Mouse (Mus musculus) limb, embryonic 13.5 days (tissue): ENCODE measurements around the gene Glo1. TPM values are rescaled to one million over a fixed set of nuclear protein-coding genes. Genes with fewer than 3 reads are reported as not detected.

Source experiments
- ATAC-seq: fragments of 200-750 bp; cut with Nextera tagmentation; 2 replicates; pipeline ENCODE4 v1.8.0; 2017; ENCODE audit warnings: low read depth, moderate number of reproducible peaks, moderate TSS enrichment; ENCODE audit not compliant: low FRiP score
- H3K27ac ChIP-seq: fragments of 300-500 bp; sonication (generic); 2 replicates; pipeline ENCODE4 v1.5.1; 2015; ENCODE audit warnings: inconsistent platforms, mild to moderate bottlenecking, moderate library complexity
- H3K27me3 ChIP-seq: fragments of 300-500 bp; sonication (generic); 2 replicates; pipeline ENCODE4 v1.6.1; 2015; ENCODE audit warnings: mild to moderate bottlenecking, inconsistent platforms
- H3K36me3 ChIP-seq: fragments of 300-500 bp; sonication (generic); 2 replicates; pipeline ENCODE4 v1.6.1; 2015; ENCODE audit warnings: inconsistent platforms, mild to moderate bottlenecking, moderate library complexity
- H3K4me1 ChIP-seq: fragments of 300-500 bp; sonication (generic); 2 replicates; pipeline ENCODE4 v1.6.1; 2015; ENCODE audit warnings: inconsistent platforms
- H3K4me2 ChIP-seq: fragments of 300-500 bp; sonication (generic); replicated peaks from 2 replicates; pipeline ENCODE4 v1.6.1; 2015; ENCODE audit warnings: inconsistent platforms, mild to moderate bottlenecking, moderate library complexity
- H3K4me3 ChIP-seq: fragments of 300-500 bp; sonication (generic); 2 replicates; pipeline ENCODE4 v1.5.1; 2015; ENCODE audit warnings: moderate library complexity, mild to moderate bottlenecking, inconsistent platforms
- H3K9ac ChIP-seq: fragments of 300-500 bp; sonication (generic); 2 replicates; pipeline ENCODE4 v1.6.1; 2015; ENCODE audit warnings: mild to moderate bottlenecking, inconsistent platforms
- H3K9me3 ChIP-seq: fragments of 300-500 bp; sonication (generic); 2 replicates; pipeline ENCODE4 v1.6.1; 2016; ENCODE audit warnings: inconsistent platforms
- WGBS: fragments of 180-500 bp; shearing (Covaris S2); methylation state at CpG from one replicate; pipeline ENCODE4 v1.1.7; 2015; 5-methylcytosine and 5-hydroxymethylcytosine counted together
- polyA plus RNA-seq: library from polyadenylated mRNA; unstranded; fragments of >200 nt; fragmentation: Nextera tagmentation; extraction: Ambion mirVana; gene quantifications from 2 replicates; pipeline ENCODE4 v1.2.1, GENCODE M21; 2015

Gene Glo1
- polyA plus RNA-seq, 1 experiment from 2014 or later, result 211 TPM

DNA sequence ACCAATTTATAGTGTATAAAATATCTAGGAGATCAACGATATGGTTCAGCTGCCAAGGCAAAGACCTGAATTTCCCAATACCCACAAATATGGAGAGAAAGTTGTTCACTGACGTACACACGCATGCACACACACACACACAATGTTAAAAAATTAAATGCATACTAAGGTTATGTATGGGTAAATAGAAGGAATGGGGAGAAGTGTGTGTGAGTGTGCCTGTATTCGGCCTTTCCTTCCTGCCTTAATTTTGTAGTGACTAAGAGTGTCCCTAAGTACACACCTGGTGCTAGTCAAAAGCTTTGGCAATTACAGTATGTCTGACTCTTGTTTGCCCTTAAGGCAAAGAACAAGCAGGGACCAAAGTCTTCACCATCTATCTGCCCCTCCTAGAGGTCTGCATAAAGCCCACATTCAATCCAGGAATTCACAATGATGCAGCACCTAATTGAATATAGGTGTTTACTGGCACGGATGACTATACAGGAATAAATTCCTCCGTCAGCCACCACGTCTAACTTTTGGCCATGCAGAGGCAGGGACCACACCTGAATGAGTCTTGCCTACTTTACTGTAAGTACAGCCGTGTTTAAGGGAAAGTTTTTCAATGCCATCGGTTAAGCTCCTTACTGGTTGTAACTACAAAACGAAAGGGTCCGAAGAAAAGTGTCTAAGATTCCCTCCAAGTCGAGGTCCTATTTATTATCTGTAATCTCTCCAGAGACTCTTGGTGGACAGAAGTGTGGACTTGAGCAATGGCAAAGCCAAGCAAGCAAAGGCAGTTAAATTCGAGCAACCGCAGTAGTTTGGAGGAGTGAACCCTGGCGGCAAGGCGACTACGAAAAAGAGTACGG, 15.2 kb downstream of the Glo1 start:
- Histone ChIP-seq H3K27me3 (no peaks in the 10 kb centered on the region), H3K27ac (peak overlapping the region; percentile 75), H3K9me3 (no peaks in the 10 kb centered on the region), H3K4me1 (peaks cover 43% of the 10 kb centered on the region), H3K36me3 (peaks cover 7% of the 10 kb centered on the region; the same call in 1 of the 2 replicates), H3K4me2 (peak overlapping the region; percentile 70), H3K4me3 (peak overlapping the region; percentile 73), H3K9ac (peak overlapping the region; percentile 86)
- no peak for ATAC-seq
- 23% methylated on average over 18 of the region's 18 CpGs for WGBS

DNA sequence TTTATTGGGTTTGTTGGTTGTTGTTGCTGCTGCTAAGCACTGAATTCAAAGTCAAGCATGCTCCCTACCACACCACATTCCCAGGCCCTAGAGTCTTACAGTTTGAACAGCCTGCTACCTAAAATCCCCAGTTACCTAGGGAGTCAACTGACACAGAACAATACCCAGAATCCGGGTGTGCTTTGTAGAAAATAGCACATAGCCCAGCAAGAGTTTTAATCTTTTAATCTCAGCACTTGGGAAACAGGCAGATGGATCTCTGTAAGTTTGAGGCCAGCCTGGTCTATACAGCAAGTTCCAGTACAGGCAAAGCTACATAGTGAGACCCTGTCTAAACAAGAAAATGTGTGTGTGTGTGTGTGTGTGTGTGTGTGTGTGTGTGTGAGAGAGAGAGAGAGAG, 15.9 kb downstream of the Glo1 start:
- Histone ChIP-seq H3K9ac (no peak overlapping the region), H3K4me2 (0 out of 2 replicates have a peak overlapping the region, but pooled peaks have one; percentile 14), H3K36me3 (peaks cover 7% of the 10 kb centered on the region; the same call in 1 of the 2 replicates), H3K4me3 (no peak overlapping the region), H3K27ac (no peak overlapping the region), H3K27me3 (no peaks in the 10 kb centered on the region), H3K9me3 (no peaks in the 10 kb centered on the region), H3K4me1 (peaks cover 49% of the 10 kb centered on the region)
- WGBS, result 82% methylated on average over 1 of the region's 1 CpGs
- no peak for ATAC-seq

DNA sequence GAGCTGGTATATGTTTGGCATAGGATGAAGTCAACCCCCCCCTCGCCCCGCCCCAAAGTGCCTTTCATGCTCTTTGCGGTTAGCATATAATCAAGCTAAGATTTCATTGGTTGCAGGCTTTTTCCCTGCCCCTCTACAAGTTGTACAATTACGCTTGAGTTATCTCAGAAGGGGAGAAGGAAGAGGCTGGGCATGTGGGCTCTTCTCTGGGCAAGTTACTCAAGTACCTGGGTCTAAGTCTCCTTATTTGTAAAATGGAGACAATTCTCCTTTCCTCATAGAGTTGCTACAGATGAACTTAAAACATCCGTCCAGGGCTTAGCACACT, 16.7 kb downstream of the Glo1 start:
- H3K4me1 ChIP-seq, result peaks cover 49% of the 10 kb centered on the region
- 98% methylated on average over 5 of the region's 5 CpGs for WGBS
- no peak overlapping the region for H3K9ac ChIP-seq
- peaks cover 7% of the 10 kb centered on the region; the same call in 1 of the 2 replicates for H3K36me3 ChIP-seq
- no peak overlapping the region for H3K27ac ChIP-seq
- H3K4me3 ChIP-seq, result no peak overlapping the region
- no peaks in the 10 kb centered on the region for H3K27me3 ChIP-seq
- H3K9me3 ChIP-seq, result no peaks in the 10 kb centered on the region
- H3K4me2 ChIP-seq, result no peak overlapping the region
- no peak for ATAC-seq

DNA sequence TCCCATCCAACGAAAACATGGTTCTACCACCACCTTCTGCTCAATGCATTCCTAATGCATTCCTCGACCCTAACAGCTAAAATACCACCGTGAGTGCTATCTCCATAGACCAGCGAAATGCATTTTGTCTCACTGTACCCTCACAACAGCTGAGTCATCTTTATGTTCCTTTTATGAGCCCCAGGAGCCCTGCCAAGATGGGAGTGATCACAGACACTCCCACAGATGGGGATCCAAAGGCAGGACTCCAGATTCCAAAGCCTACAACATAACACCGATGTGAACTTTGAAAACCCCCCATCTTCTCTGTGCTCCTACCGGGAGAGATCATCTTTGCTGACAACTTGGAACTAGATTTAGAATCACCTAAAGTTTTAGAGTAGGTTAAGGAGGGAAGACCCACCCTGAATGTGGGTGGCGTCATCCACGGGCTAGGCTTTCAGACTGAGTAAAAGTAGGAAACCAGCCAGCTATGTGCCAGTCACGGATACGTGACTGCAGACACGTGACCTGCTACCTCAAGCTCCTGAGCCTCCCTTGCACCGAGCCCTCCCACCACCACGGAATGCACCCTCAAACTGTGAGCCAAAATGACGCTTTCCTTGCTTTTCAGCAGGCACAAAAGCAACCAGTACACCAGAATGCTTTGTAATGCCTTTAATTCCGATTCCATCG, 17.2 kb downstream of the Glo1 start:
- 85% methylated on average over 16 of the region's 16 CpGs for WGBS
- no peak overlapping the region for H3K4me2 ChIP-seq
- no peak for ATAC-seq

DNA sequence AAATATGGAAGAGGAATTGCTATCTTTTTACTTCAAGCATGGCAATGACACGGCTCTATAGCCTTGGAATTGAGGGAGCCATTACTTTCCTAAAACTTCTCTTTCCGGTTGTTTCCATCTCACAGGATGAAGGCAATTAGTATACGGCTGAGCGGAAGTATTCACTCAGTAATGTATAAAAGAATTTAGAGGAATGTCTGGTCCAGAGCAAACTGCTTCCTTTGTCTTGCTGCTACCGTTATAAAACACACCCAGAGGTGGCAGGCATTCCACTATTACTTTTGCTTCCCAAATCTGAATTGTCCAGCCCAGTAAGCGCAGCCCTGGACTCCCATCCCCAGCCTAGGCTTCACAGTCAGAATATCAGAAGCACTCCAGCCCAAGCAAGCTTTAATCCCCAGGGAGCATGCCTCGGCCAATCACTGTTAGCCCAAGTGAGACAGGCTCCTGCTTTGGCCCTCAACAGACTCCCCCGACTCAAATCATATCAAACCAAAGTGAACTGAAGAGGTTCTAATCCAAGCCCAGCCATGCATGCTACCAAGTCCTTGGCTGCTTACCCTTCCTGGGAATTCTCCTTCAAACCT, 18.7 kb downstream of the Glo1 start:
- H3K9me3 ChIP-seq, result no peaks in the 10 kb centered on the region
- H3K4me1 ChIP-seq, result peaks cover 58% of the 10 kb centered on the region
- H3K4me3 ChIP-seq, result no peak overlapping the region
- H3K27me3 ChIP-seq, result no peaks in the 10 kb centered on the region
- ATAC-seq, result no peak
- H3K4me2 ChIP-seq, result no peak overlapping the region
- H3K9ac ChIP-seq, result no peak overlapping the region
- peaks cover 12% of the 10 kb centered on the region for H3K36me3 ChIP-seq
- WGBS, result 54% methylated on average over 8 of the region's 8 CpGs
- H3K27ac ChIP-seq, result no peak overlapping the region

More for the DNA sequence above, 17.2 kb downstream of the Glo1 start:
- H3K36me3 ChIP-seq, result peaks cover 7% of the 10 kb centered on the region; the same call in 1 of the 2 replicates
- H3K4me1 ChIP-seq, result peaks cover 51% of the 10 kb centered on the region
- no peak overlapping the region for H3K27ac ChIP-seq
- no peaks in the 10 kb centered on the region for H3K9me3 ChIP-seq
- no peak overlapping the region for H3K4me3 ChIP-seq
- no peaks in the 10 kb centered on the region for H3K27me3 ChIP-seq
- H3K9ac ChIP-seq, result no peak overlapping the region

DNA sequence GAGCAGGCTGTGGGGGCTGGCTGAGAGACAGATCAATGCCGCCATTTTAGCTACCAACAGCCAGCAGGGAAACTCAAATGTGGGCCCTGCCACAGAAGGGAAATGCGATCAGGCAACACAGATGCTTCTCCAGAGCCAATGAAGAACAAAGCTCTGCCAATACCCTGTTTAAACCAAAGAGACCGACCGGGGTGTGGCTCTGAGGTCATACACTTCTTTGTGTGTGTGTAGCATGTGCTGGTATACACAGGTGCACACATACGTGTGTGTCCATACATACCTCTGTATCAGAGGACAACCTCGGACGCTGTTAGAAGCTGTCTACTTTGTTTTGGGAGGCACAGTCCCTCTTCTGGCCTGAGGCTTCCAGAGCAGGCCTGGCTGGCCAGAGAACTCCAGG, 19.3 kb downstream of the Glo1 start:
- Histone ChIP-seq H3K9ac (no peak overlapping the region), H3K4me2 (no peak overlapping the region), H3K27me3 (no peaks in the 10 kb centered on the region), H3K4me3 (no peak overlapping the region), H3K9me3 (no peaks in the 10 kb centered on the region), H3K36me3 (peaks cover 19% of the 10 kb centered on the region), H3K27ac (no peak overlapping the region), H3K4me1 (peaks cover 58% of the 10 kb centered on the region)
- no peak for ATAC-seq
- 87% methylated on average over 7 of the region's 7 CpGs for WGBS

DNA sequence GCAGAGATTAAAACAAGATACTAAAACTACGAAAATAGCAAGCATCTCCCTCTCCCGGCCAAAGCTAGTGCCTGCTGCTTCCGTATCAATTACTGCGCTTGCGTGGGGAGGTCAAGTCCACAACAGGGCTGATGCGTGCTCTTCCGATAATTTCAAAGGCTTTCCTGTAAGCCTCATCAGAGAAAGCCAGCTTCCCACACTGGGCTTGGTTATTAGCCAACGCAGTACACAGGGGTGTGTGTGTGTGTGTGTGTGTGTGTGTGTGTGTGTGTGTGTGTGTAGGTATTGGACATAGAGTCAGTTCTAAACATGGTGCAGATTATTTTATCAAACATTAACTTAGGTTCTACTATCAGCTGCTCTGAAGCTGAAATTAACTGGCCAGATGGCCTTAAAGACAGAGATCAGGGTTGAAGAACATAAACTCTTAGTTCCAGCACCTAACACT, 20.0 kb downstream of the Glo1 start:
- no peak for ATAC-seq
- peaks cover 56% of the 10 kb centered on the region for H3K4me1 ChIP-seq
- no peaks in the 10 kb centered on the region for H3K9me3 ChIP-seq

DNA sequence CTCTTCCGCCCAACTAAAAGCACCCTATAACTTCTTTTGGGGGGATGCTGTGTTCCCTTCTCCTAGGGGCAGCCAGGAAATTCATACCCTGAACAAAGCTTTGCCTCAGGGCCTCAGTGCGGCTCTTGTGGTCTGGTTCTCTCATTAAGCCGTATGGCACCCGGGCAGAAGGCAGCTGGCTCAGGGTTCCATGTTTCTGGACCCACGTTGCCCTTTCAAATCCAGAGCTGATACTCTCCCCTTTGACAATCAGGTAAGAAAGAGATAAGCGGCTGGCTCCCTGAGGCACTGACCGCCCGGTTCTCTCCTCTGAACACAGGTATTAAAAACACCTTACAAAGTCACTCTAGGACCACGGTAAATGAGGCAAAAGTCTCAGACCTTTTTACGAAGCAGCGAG, 20.5 kb downstream of the Glo1 start:
- peaks cover 30% of the 10 kb centered on the region for H3K36me3 ChIP-seq
- no peak overlapping the region for H3K4me2 ChIP-seq
- H3K9me3 ChIP-seq, result no peaks in the 10 kb centered on the region
- no peak for ATAC-seq
- H3K4me1 ChIP-seq, result peaks cover 52% of the 10 kb centered on the region
- no peaks in the 10 kb centered on the region for H3K27me3 ChIP-seq
- WGBS, result 61% methylated on average over 11 of the region's 11 CpGs
- no peak overlapping the region for H3K27ac ChIP-seq
- H3K9ac ChIP-seq, result no peak overlapping the region
- no peak overlapping the region for H3K4me3 ChIP-seq

More for the DNA sequence above, 20.0 kb downstream of the Glo1 start:
- no peak overlapping the region for H3K9ac ChIP-seq
- H3K4me2 ChIP-seq, result no peak overlapping the region
- 80% methylated on average over 8 of the region's 8 CpGs for WGBS
- peaks cover 25% of the 10 kb centered on the region for H3K36me3 ChIP-seq
- no peak overlapping the region for H3K4me3 ChIP-seq
- no peak overlapping the region for H3K27ac ChIP-seq
- H3K27me3 ChIP-seq, result no peaks in the 10 kb centered on the region

DNA sequence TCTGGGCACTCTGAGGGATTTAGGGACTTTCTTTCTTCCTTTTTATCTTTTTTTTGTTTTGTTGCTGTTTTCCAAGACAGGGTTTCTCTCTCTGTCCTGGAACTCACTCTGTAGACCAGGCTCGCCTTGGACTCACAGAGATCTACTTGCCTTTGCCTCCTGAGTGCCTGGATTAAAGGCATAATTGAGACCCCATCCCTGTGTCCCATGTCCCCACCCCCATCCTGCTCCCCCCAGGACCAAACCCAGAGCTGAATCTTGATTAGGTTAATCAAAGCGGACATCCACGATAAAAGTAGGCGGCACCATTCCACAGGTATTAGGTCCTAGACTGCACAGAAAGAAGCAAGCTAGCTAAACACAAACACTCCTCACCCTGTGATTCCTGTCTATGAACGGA, 21.7 kb downstream of the Glo1 start:
- H3K4me2 ChIP-seq, result no peak overlapping the region
- no peak for ATAC-seq
- H3K27me3 ChIP-seq, result no peaks in the 10 kb centered on the region
- H3K36me3 ChIP-seq, result peaks cover 42% of the 10 kb centered on the region
- H3K4me3 ChIP-seq, result no peak overlapping the region
- 82% methylated on average over 5 of the region's 5 CpGs for WGBS
- no peak overlapping the region for H3K27ac ChIP-seq
- peaks cover 46% of the 10 kb centered on the region for H3K4me1 ChIP-seq
- no peak overlapping the region for H3K9ac ChIP-seq
- no peaks in the 10 kb centered on the region for H3K9me3 ChIP-seq

DNA sequence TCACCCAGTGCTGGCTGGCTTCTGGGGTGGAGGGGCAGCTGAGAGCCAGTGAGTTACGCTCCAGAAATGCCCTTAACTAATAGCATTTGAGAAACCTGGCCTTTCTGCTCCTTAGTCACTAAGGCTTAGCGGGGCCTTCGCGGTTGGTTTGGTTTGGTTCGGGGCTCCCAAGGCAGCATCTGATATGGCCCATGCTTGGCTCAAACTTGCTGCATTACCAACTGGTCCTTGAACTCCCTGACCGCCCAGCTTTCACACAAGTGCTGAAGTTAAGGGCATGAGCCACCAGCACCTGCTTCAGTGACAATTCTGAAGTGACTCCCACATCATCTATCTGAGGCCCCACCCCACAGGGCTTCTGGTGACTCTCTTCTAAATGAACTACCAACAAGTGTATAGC, 22.4 kb downstream of the Glo1 start:
- H3K27ac ChIP-seq, result no peak overlapping the region
- no peaks in the 10 kb centered on the region for H3K9me3 ChIP-seq
- H3K36me3 ChIP-seq, result peaks cover 44% of the 10 kb centered on the region
- no peak for ATAC-seq
- peaks cover 40% of the 10 kb centered on the region for H3K4me1 ChIP-seq
- no peak overlapping the region for H3K9ac ChIP-seq
- 93% methylated on average over 6 of the region's 6 CpGs for WGBS
- H3K4me2 ChIP-seq, result no peak overlapping the region
- no peaks in the 10 kb centered on the region for H3K27me3 ChIP-seq
- H3K4me3 ChIP-seq, result no peak overlapping the region

DNA sequence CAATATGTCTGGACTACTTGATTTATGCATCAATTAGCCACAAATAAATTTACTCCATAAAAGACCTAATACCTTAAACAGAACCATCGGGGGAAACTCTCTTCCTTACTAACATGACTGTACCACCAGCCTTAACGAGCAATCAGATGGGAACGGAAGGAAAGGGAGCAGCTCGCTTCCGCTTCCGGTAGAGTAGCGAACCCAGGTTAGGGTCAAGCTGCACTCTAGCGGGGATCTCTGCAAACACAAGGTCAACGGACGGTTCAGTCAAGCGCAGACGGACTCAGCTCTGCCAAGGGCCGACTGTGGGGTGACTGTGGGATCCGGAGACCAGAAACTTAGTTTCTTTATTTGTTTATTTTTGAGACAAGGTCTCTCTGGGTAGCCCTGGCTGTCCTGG, 24.5 kb downstream of the Glo1 start:
- peaks cover 61% of the 10 kb centered on the region for H3K36me3 ChIP-seq
- no peak for ATAC-seq
- H3K4me2 ChIP-seq, result no peak overlapping the region
- H3K9ac ChIP-seq, result no peak overlapping the region
- no peak overlapping the region for H3K4me3 ChIP-seq
- H3K9me3 ChIP-seq, result no peaks in the 10 kb centered on the region
- no peak overlapping the region for H3K27ac ChIP-seq
- WGBS, result 81% methylated on average over 14 of the region's 14 CpGs
- H3K4me1 ChIP-seq, result peaks cover 20% of the 10 kb centered on the region
- H3K27me3 ChIP-seq, result no peaks in the 10 kb centered on the region

DNA sequence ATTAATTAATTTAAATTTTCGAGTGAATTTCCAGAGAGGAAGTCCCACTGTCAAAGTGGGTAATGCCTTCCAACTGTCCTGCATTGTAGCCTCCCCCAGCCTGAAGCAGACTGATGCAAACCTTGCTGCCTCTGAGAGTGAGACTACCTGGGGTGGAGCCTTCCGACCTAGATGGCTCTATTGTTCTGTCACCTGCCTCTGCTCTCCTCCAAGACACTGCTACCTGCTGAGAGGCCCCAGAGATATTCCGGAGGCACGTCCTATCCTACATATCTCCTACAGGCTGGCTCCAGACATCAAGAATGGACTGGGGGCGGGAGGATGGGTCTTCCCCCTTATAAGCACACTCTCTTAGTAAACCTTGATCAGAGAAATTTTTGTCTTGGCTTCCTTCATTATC, 28.4 kb downstream of the Glo1 start:
- no peak overlapping the region for H3K27ac ChIP-seq
- no peak overlapping the region for H3K4me2 ChIP-seq
- H3K9me3 ChIP-seq, result no peaks in the 10 kb centered on the region
- H3K36me3 ChIP-seq, result peaks cover 85% of the 10 kb centered on the region
- no peak for ATAC-seq
- no peaks in the 10 kb centered on the region for H3K4me1 ChIP-seq
- H3K9ac ChIP-seq, result no peak overlapping the region
- no peaks in the 10 kb centered on the region for H3K27me3 ChIP-seq
- no peak overlapping the region for H3K4me3 ChIP-seq
- WGBS, result 83% methylated on average over 5 of the region's 5 CpGs
